Mouse (Mus musculus): Measurements from ENCODE around the gene 4933402E13Rik.

The 4933402E13Rik gene

DNA sequence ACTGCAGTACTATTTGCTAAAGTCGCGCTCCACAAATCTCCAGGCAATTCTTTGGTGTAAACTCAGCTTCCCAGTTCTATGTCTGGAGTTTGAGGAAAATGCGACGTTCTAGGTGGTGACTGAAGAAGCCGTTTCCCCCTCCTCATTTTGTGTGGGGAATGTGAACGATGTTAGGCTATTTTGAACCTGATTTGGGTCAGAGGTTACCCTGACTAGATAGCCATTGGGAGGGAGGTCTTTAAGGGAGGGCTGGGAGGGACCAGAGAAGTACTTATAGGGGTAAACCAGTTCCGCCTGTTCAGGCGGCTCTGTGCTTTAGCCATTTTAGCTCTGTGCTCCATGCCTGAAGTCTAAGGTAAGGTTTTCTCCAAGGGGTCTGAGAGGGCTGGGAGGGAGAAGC lies at the start of gene 4933402E13Rik:
TSS of gene 4933402E13Rik (plus strand) at position 301 of the 400 bp plus-strand sequence.
- CTCF ChIA-PET: no interaction called here
- POLR2A ChIA-PET: no interaction called here
